Mouse (Mus musculus) NIH3T3 (cell line): ENCODE data around the gene Casp7.
A peak's percentile ranks its signal among the peaks of the same experiment; 100 is the strongest.
"Not testable (repeated sequence)": the region's sequence is repeated elsewhere in the genome, so short reads cannot be mapped to it uniquely, and the experiment has no call there.

ENCODE experiments used
- DNase-seq: peaks from one replicate; pipeline ENCODE4 v3.0.0-alpha.2; 2012; ENCODE audit warnings: low read depth

Casp7 gene

GRCm38 (mm10) chr19:56396669-56397621, at the start of gene Casp7:
Gene Casp7 (plus strand): TSS chr19:56397129.
- DNase-seq = peak; percentile 76

DNA sequence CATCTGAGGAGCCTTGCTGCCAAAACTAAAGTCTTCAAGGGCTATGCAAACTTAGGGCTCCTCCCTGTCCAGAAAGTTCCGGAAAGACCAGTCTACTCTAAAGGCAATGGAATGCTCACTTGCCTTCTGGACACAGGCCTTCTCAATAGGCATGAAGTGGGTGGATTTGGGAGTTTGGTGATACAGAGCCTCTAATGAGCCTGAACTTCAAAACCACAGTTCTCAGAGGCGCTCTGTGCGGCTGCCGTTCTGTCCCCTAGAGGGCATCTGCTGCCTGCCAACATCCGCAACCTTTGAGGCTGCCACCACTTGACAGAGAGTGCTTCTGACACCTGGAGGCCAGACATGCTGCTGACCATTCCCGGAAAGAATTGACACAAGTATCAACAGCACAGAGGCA, 47.6 kb upstream of the Casp7 start:
- no peak for DNase-seq

DNA sequence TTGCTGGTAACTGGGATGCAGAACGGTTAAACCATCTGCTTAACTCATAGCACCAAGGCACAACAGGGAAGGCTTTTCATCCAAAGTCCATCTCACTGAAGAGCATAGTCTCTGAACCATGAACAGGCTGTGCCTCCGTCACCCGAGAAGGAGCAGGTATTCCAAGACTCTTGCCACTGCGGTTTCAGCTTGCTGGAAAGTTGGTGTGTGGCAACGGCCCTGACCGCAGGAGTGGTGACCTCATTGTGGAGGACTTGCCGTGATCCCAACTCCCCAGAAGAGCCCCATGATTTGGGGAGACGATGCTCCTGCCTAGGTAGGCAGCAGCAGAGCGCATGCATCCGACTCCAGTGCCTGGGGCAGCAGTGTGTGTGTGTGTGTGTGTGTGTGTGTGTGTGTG, 43.2 kb upstream of the Casp7 start:
- DNase-seq = no peak

- no peak for DNase-seq
Observed at GRCm38 (mm10) chr19:56355201-56355600, 41.7 kb upstream of the Casp7 start.

- DNase-seq = peak; percentile 77
Observed at GRCm38 (mm10) chr19:56356480-56357373, 40.2 kb upstream of the Casp7 start.

DNA sequence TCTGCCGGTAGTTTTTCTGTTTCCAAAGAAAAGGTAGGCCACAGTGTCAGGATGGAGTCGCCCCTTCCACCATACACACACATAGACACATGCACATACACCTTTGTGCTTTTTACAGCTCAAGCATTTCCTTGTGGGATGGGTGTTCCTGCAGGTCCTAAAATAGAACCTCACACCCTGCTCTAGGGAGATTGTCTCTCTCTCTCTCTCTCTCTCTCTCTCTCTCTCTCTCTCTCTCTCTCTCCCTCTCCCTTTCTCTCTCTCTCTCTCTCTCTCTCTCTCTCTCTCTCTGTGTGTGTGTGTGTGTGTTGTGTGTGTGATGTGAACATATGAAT, 39.6 kb upstream of the Casp7 start:
- not testable (repeated sequence) for DNase-seq

GRCm38 (mm10) chr19:56358890-56359289, 38.0 kb upstream of the Casp7 start:
- no peak for DNase-seq

- DNase-seq = no peak
Observed at GRCm38 (mm10) chr19:56363721-56364460, 33.0 kb upstream of the Casp7 start.

- DNase-seq = no peak
Observed at GRCm38 (mm10) chr19:56364563-56364962, 32.4 kb upstream of the Casp7 start.

DNA sequence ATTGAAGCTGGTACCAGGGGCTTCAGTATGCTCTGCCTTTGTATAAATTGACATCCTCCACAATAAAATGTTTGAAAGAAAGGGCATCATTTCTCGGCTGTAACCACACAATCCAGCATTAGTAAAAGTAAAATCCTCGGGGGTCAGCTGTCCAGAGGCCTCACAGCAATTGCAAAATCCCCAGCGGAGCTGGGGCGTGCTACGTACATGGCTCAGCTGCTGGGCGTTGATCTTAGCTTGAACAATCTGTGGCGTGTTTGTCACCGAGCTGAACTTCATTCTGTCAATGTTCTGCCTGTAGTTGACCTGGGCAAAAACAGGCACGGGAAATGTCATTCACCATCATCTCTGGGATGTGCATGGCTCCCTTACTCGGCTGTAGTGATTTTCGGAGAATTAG, 30.8 kb upstream of the Casp7 start:
- DNase-seq = no peak

DNA sequence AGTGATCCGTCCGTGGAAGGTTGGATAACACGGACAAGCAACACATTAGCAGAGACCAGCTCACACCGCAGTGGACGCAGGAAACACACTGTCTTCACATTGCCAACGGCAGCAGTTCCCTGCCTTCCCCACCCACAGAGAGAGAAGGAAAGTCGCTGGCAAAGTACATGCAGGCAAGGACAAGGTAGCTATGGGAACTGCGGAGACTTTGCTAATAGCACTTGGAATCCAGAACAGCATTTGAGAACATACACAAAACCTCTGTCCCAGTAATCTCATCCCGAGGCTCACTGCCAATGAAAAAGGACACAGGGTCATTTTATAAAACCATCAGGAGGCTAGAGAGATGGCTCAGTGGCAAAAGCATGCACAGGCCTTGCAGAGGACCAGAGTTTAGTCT, 30.3 kb upstream of the Casp7 start:
- DNase-seq = no peak

DNA sequence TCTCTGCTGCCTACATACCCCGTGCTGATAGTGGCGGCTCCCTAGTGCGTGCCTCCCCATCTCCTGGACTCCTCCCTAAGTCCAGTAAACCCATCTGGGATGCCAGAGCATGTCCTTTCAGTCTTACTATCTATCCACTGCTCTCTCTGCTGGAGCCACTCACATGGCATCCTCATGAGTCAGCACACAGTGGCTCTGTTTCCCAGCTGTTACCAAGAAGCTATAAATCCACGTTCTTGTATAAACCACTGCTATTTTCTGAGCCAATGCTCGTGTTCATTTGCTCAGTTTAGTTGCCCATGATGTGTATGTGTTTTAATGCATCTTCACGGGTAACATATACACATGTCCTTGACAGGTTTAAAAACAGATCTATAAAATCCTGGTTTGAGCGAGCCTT, 29.2 kb upstream of the Casp7 start:
- DNase-seq = peak; percentile 66

- no peak for DNase-seq
Observed at GRCm38 (mm10) chr19:56368912-56369311, 28.0 kb upstream of the Casp7 start.

DNA sequence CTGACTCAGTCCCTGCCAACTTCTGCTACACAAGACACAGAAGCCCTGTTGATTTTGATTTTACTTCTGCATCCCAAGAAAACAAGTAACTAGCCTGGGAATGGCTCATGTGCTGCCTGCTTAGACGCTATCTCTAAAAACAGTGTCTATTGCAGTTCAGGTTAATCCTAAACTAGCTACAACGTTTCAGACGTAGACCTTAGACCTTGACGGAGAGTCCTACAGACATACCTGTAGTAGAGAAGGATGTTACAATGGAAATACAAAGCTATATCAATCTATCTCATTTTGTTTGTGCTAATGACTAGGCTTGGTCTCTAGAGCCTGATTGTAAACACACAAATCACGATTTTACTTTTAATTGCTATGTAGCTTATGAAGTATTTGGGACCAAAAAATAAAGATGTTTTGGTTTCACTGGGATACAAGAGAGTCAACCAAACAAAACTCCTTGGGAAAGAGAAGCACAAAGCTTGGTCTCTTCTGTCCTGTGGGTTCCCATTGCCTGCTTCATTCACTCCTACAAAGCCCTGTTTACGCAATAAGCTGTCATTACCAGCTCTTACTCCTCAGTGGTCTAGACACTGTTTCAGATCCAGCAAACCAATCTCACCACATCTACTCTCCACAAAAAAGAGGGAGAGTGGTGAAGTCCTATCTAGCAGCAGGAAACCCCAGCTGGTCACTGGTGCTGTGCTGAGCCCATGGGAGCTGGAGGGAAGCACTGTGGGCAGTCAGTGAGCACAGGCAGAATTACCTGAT, 26.4 kb upstream of the Casp7 start:
- DNase-seq = no peak

DNA sequence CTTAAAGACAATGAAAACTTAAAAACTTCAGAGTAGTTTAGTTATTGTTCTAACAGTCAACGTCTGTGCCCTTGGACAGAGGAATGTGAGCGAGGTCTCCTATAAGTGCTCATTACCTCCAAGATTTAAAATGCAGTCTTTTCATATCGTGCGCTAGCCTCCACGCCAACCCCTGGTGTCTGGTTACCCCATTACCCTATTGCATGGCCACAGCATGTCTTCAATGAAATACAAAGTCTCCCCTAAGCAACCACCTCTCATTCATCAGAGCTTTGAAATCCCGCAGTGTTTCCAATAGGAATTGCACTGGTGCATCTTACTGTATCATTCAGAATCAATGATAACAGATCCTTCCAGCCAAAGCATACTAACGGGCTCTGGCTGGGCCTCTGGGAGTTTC, 24.7 kb upstream of the Casp7 start:
- DNase-seq = no peak

DNA sequence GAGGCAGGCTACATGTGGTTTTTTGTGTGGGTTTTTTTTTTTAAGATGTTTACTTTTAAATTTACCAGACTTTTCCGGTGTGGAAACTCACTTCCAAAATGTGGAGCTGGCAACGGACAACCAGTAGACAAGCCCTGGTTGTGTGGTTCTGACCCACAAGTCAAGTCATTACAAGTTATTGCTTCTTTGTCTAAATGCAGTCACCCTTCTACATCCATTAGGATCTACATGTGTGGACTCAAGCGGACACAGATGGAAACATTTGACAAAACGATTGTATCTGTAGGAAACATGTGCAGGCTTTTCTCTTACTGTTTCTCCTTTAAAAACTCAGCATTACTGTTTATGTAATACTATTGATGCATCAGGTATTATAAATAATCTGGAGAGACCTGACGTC, 23.7 kb upstream of the Casp7 start:
- no peak for DNase-seq

DNA sequence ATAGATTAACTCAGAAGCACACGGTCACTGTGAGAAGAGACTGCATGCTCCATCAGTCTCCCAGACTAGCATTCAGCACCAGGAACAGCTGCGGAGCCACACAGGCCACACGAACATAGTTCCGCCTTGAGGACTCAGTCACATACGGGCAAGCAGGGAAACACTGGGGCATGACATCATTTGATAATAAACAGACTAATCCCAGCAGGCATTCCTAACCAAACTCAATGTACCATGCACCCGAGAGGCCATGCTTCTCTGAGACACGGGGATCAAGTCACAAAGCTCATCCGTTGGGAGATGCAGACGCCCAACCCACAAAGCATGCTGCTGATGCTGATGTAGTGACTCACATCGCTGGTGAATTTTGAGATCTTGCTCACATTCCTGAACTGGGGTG, 22.9 kb upstream of the Casp7 start:
- peak; percentile 23 for DNase-seq

- DNase-seq = no peak
Observed at GRCm38 (mm10) chr19:56378007-56378406, 18.9 kb upstream of the Casp7 start.

- no peak for DNase-seq
Observed at GRCm38 (mm10) chr19:56378554-56379172, 18.3 kb upstream of the Casp7 start.

- no peak for DNase-seq
Observed at GRCm38 (mm10) chr19:56380341-56380740, 16.6 kb upstream of the Casp7 start.

- DNase-seq = no peak
Observed at GRCm38 (mm10) chr19:56381407-56381806, 15.5 kb upstream of the Casp7 start.
